Mouse (Mus musculus) intestine, embryonic 14.5 days (tissue): ENCODE data around the gene Qrfpr. TPM values are rescaled to one million over a fixed set of nuclear protein-coding genes. Genes with fewer than 3 reads are reported as not detected.

ENCODE experiments used
- ATAC-seq: fragments of 200-750 bp; cut with Nextera tagmentation; replicated peaks from 2 replicates; pipeline ENCODE4 v1.8.0; 2017; ENCODE audit warnings: low read depth, moderate number of reproducible peaks, moderate TSS enrichment, moderate library complexity; ENCODE audit not compliant: low FRiP score, low TSS enrichment
- DNase-seq: peaks from one replicate; pipeline ENCODE4 v3.0.0-alpha.2; 2018; ENCODE audit warnings: low spot score
- H3K27ac ChIP-seq: fragments of 300-500 bp; sonication (generic); 2 replicates; pipeline ENCODE4 v1.5.1; 2014; ENCODE audit warnings: low read depth, mild to moderate bottlenecking, control low read depth
- H3K27me3 ChIP-seq: fragments of 300-500 bp; sonication (generic); replicated peaks from 2 replicates; pipeline ENCODE4 v1.6.1; 2014; ENCODE audit warnings: low read length, control low read depth; ENCODE audit not compliant: control insufficient read depth, insufficient read depth
- H3K36me3 ChIP-seq: fragments of 300-500 bp; sonication (generic); 2 replicates; pipeline ENCODE4 v1.6.1; 2014; ENCODE audit warnings: low read length, control low read depth; ENCODE audit not compliant: control insufficient read depth, insufficient read depth
- H3K4me1 ChIP-seq: fragments of 300-500 bp; sonication (generic); replicated peaks from 2 replicates; pipeline ENCODE4 v1.6.1; 2014; ENCODE audit warnings: low read length, control low read depth, mixed read lengths; ENCODE audit not compliant: control insufficient read depth, insufficient read depth
- H3K4me2 ChIP-seq: fragments of 300-500 bp; sonication (generic); 2 replicates; pipeline ENCODE4 v1.6.1; 2014; ENCODE audit warnings: low read length
- H3K4me3 ChIP-seq: fragments of 300-500 bp; sonication (generic); 2 replicates; pipeline ENCODE4 v1.5.1; 2014; ENCODE audit warnings: low read depth, low read length, control low read depth, mixed read lengths
- H3K9ac ChIP-seq: fragments of 300-500 bp; sonication (generic); 2 replicates; pipeline ENCODE4 v1.6.1; 2014; ENCODE audit warnings: mild to moderate bottlenecking, low read length
- H3K9me3 ChIP-seq: fragments of 300-500 bp; sonication (generic); 2 replicates; pipeline ENCODE4 v1.6.1; 2016; ENCODE audit warnings: low read length, control low read depth; ENCODE audit not compliant: control insufficient read depth
- polyA plus RNA-seq: library from polyadenylated mRNA; unstranded; fragments of >200 nt; fragmentation: Nextera tagmentation; extraction: Ambion mirVana; gene quantifications from 2 replicates; pipeline ENCODE4 v1.2.1, GENCODE M21; 2014

Qrfpr gene
- polyA plus RNA-seq, 1 experiment from 2014 or later: not detected

GRCm38 (mm10) chr3:36136152-36136551 lies 86.0 kb downstream of the Qrfpr start:
- H3K36me3 ChIP-seq: no peaks in the 10 kb centered on the region
- no peak overlapping the region for H3K9ac ChIP-seq
- H3K27ac ChIP-seq: no peak overlapping the region
- DNase-seq (no peak), ATAC-seq (no peak)
- H3K4me3 ChIP-seq: no peak overlapping the region
- H3K27me3 ChIP-seq: no peaks in the 10 kb centered on the region
- no peak overlapping the region for H3K4me2 ChIP-seq
- no peaks in the 10 kb centered on the region for H3K9me3 ChIP-seq
- no peaks in the 10 kb centered on the region for H3K4me1 ChIP-seq

Other genes with a start within 250 kb of the Qrfpr start
- 29.8 and 31.3 TPM in 2 replicates for gene Mccc1, start 221.6 kb downstream of the Qrfpr start, polyA plus RNA-seq
- gene Ccdc144b, start 168.8 kb downstream of the Qrfpr start, polyA plus RNA-seq: not detected in 2 replicates
- gene Acad9, start 156.3 kb downstream of the Qrfpr start, polyA plus RNA-seq: 77.3 and 84.0 TPM in 2 replicates
- 7.8 and 8.4 TPM in 2 replicates for gene D3Ertd254e, start 71.3 kb downstream of the Qrfpr start, polyA plus RNA-seq